ENCODE assay signal across 31 mouse cellular contexts in genomic region chr19:13221666-13222065, GRCm38 (mm10). TPM values are rescaled to one million over a fixed set of nuclear protein-coding genes. Genes with fewer than 3 reads are reported as not detected.
"Had no signal": no experiment of that assay in that cellular context is flagged by ENCODE, and none has a peak within 500 bp of the region (broad histone marks: within the 10 kb centered on the region; RNA-seq: fewer than 3 reads in every experiment).

No protein-coding gene starts in this region.

- H3K4me2 ChIP-seq: kidney, embryonic 15.5 days; limb, embryonic 12.5 days; limb, embryonic 15.5 days; liver, embryonic 12.5 days; liver, embryonic 15.5 days; lung, embryonic 15.5 days; midbrain, embryonic 13.5 days; neural tube, embryonic 13.5 days had no signal

- H3K9ac ChIP-seq: kidney, embryonic 15.5 days; limb, embryonic 12.5 days; limb, embryonic 15.5 days; liver, embryonic 12.5 days; liver, embryonic 15.5 days; lung, embryonic 15.5 days; midbrain, embryonic 13.5 days; neural tube, embryonic 13.5 days had no signal

- H3K27me3 ChIP-seq: kidney, embryonic 15.5 days; limb, embryonic 12.5 days; limb, embryonic 15.5 days; liver, embryonic 12.5 days; liver, embryonic 15.5 days; lung, embryonic 15.5 days; megakaryocyte, embryonic 14.5 days; midbrain, embryonic 13.5 days; neural tube, embryonic 13.5 days had no signal

- H3K4me3 ChIP-seq: kidney, embryonic 15.5 days; limb, embryonic 12.5 days; limb, embryonic 15.5 days; liver, embryonic 12.5 days; liver, embryonic 15.5 days; lung, embryonic 15.5 days; megakaryocyte, embryonic 14.5 days; midbrain, embryonic 10.5 days; midbrain, embryonic 13.5 days; myocyte; neural tube, embryonic 13.5 days had no signal

- ATAC-seq: liver, embryonic 12.5 days; midbrain, embryonic 13.5 days; midbrain, embryonic 16.5 days had no signal

- DNase-seq: kidney, adult 8-10 months; kidney, postnatal 10 days; kidney, postnatal 36 days; left cerebral cortex, postnatal 4 days; lung, adult 18-20 months; lung, postnatal 10 days; lung, postnatal 36 days; thymus, adult 2 months; thymus, postnatal 14 days; thymus, postnatal 4 days had no signal

- H3K9me3 ChIP-seq: lung, embryonic 15.5 days had no signal

- H3K4me1 ChIP-seq: kidney, embryonic 15.5 days; limb, embryonic 12.5 days; limb, embryonic 15.5 days; liver, embryonic 12.5 days; liver, embryonic 15.5 days; lung, embryonic 15.5 days; megakaryocyte, embryonic 14.5 days; midbrain, embryonic 10.5 days; midbrain, embryonic 13.5 days; neural tube, embryonic 13.5 days had no signal

- H3K27ac ChIP-seq: kidney, embryonic 15.5 days; limb, embryonic 12.5 days; limb, embryonic 15.5 days; liver, embryonic 12.5 days; liver, embryonic 15.5 days; lung, embryonic 15.5 days; midbrain, embryonic 10.5 days; midbrain, embryonic 13.5 days; neural tube, embryonic 13.5 days; stomach, postnatal 0 days had no signal

- H3K36me3 ChIP-seq: kidney, embryonic 15.5 days; limb, embryonic 12.5 days; limb, embryonic 15.5 days; liver, embryonic 12.5 days; liver, embryonic 15.5 days; lung, embryonic 15.5 days; midbrain, embryonic 10.5 days; midbrain, embryonic 13.5 days; neural tube, embryonic 13.5 days had no signal

RNA-seq across cellular contexts. Expression of gene Olfr1463, which starts 9.5 kb away (rescaled TPM):
- total RNA-seq: layer of hippocampus, adult 18-20 months; layer of hippocampus, postnatal 14 days; left cerebral cortex, adult 8-10 months; left cerebral cortex, postnatal 14 days; left cerebral cortex, postnatal 4 days; monocyte, adult 5-6 weeks; neutrophil, adult 5-6 weeks had no signal
- polyA plus RNA-seq: kidney, embryonic 15.5 days; limb, embryonic 12.5 days; limb, embryonic 15.5 days; liver, embryonic 12.5 days; liver, embryonic 15.5 days; lung, embryonic 15.5 days; midbrain, embryonic 10.5 days; midbrain, embryonic 13.5 days; midbrain, embryonic 16.5 days; myocyte; neural tube, embryonic 13.5 days; small intestine, adult 2 months; stomach, embryonic 14.5 days; stomach, postnatal 0 days; thymus, adult 2 months had no signal

RNA-seq across cellular contexts. Expression of gene Olfr1462, which starts 36.1 kb away (rescaled TPM):
- total RNA-seq: layer of hippocampus, adult 18-20 months; layer of hippocampus, postnatal 14 days; left cerebral cortex, adult 8-10 months; left cerebral cortex, postnatal 14 days; left cerebral cortex, postnatal 4 days; monocyte, adult 5-6 weeks; neutrophil, adult 5-6 weeks had no signal
- polyA plus RNA-seq: kidney, embryonic 15.5 days; limb, embryonic 12.5 days; limb, embryonic 15.5 days; liver, embryonic 12.5 days; liver, embryonic 15.5 days; lung, embryonic 15.5 days; midbrain, embryonic 10.5 days; midbrain, embryonic 13.5 days; midbrain, embryonic 16.5 days; myocyte; neural tube, embryonic 13.5 days; small intestine, adult 2 months; stomach, embryonic 14.5 days; stomach, postnatal 0 days; thymus, adult 2 months had no signal

RNA-seq across cellular contexts. Expression of gene Olfr1461, which starts 58.9 kb away (rescaled TPM):
- total RNA-seq: layer of hippocampus, adult 18-20 months; layer of hippocampus, postnatal 14 days; left cerebral cortex, adult 8-10 months; left cerebral cortex, postnatal 14 days; left cerebral cortex, postnatal 4 days; monocyte, adult 5-6 weeks; neutrophil, adult 5-6 weeks had no signal
- polyA plus RNA-seq: kidney, embryonic 15.5 days; limb, embryonic 12.5 days; limb, embryonic 15.5 days; liver, embryonic 12.5 days; liver, embryonic 15.5 days; lung, embryonic 15.5 days; midbrain, embryonic 10.5 days; midbrain, embryonic 13.5 days; midbrain, embryonic 16.5 days; myocyte; neural tube, embryonic 13.5 days; small intestine, adult 2 months; stomach, embryonic 14.5 days; stomach, postnatal 0 days; thymus, adult 2 months had no signal
